Mouse (Mus musculus) megakaryocyte-erythroid progenitor cell, adult 5-6 weeks (primary cell): ENCODE data around the gene Pigv. TPM values are rescaled to one million over a fixed set of nuclear protein-coding genes. Genes with fewer than 3 reads are reported as not detected.

Source experiments
- ATAC-seq: replicated peaks from 2 replicates; pipeline ENCODE4 v1.8.0; 2016; ENCODE audit warnings: mild to moderate bottlenecking, inconsistent platforms; ENCODE audit not compliant: severe bottlenecking, poor library complexity, low FRiP score, low TSS enrichment
- total RNA-seq, 2 experiments: library from RNA; stranded (forward) in 1 of 2; stranded (reverse) in 1 of 2; fragments of 200-1000, 215-1000 nt in 1 of 2; fragments of >200 nt in 1 of 2; fragmentation: Nextera tagmentation in 1 of 2; gene quantifications; 2 replicates each; pipeline ENCODE4 v1.2.3; 2014 to 2017

Pigv gene
- total RNA-seq (2014; fragmentation: Nextera tagmentation), result 7.0 and 10.1 TPM in 2 replicates
- 2.3 and 12.4 TPM in 2 replicates for total RNA-seq (2017)

DNA sequence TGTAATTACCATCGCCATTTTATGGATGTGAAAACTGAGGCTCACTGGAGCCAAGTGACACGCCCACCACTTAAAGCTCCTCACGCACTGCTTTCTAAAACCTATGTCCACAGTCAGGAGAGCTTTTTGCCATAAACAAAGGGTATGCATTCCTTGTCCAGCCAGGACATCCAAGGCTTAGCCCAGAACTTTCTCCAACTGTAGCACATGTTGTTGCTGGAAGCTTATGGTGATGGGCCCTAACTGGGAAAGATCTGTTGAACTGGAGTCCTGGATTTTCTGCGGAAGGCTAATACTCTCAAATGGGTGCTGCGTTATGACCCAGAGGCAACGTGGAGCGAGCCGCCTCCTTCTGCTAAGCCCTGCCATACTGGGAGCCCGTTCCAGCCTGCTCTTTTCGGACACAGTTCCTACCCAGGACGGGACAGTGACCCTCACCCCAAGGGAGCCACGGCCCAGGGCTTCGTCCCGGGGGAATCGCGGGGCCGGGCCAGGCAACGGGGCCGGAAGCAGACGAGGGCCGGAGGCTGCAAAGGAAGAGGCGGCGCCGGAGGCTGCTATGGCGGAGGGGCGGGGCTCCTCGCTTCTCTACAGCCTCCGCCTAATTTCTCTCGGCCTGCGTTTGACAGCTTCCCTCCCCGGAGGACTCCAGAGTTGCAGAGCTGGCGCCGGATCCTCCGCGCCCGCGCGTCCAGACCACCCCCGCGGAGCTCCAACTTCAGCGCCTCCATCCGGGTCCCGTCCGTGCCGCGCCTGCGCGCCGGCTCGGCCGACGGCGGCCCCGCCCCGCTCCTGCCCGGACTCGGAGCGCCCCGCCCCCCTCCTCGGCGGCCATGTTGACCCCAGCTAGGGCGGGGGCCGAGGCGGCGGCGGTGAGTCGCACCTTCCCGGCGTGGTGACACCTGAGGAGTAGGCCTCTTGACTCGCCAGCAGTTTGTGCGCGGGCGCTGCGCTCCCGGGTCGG is at the start of gene Pigv:
Pigv (minus strand) TSS at position 767 of the 964 bp plus-strand sequence.
- peak; percentile 50 for ATAC-seq

DNA sequence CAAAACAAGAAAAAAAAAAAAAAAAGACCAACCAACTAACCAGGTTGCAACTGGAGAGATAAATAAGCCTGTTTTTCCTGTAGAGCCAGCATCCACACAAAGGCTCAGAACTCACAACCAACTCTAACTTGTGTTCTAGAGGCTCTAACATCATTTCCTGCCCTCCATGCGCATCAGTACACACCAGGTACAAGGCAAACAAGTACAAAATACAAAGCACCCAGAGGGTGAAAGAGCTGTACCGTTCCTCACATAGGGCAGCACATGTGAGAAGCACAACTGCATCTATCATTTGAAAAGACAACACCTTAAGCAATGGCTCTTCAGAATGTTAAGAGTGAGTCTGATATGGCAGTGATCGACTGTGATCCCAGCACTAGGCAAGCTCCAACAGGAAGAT is 47.3 kb upstream of the Pigv start:
- ATAC-seq, result no peak

DNA sequence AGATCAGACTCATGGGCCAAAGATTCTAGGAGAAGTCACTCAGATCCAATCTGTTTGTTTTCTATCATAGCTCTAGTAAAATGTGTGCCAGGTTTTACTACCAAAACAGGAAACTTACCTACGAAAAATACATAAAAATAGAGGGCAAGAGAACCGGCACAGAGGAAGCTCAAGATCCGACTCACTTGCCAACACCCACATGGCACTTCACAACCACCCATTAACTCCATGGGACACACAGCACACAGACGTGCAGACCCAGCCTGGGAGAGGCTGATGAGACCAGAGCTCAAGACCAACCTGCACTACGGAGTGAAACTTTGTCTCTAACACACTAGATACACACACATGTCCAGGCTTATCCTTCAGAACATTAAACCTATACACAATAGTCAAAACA is 40.3 kb upstream of the Pigv start:
- ATAC-seq, result no peak

DNA sequence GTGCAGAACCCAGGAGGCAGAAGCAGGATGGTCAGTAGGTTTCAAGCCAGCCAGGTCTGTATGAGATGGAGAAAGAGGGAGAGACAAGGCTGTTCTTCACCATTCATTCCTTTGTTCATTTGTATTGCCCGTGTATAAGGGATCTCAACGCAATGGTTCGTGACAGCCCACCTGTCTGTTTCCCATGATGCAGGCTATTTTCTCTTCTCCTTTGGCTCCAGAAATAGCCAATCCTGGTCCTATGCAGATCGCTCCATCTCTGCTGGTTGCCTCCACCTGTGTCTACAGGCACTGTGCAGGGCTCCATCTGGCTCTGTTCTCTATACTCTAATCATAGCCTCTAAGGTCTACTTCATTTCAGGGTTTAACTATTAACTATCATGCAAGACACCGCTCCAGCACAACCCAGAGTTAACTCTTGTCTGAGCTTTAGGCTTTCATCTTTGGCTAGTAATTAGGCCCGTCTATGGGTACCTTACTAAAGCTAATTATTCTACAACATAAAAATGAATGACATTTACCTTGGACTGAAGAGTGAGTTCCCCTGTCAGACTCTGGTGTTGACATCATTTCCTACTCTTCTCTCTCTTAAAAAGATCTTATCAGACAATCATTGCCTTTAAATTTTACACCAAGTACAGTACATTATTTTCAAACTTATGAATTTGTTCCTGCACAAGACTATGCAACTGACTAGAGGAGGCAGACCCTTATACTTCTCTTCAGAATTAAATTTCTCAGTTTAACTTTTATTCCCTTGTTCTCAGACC is 39.0 kb upstream of the Pigv start:
- no peak for ATAC-seq

DNA sequence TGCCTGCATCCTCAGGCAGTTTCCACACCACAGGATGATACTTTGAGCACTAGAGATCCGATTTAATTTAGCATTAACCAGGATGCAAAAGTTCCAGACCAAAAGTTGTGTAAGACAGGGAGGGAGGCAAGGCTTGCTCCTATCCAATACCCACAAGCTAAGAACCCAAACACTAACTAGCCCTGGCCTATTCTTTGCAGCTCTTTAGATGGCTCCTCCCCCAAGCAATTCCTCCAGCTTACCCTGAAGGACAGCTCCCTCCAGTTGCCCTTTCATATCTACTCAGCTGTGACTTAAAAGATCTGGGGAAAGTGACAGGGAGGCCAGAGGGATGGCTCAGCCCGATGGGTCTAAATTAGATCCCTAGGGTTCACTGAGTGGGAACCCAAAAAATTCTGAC is 36.9 kb upstream of the Pigv start:
- ATAC-seq, result no peak

DNA sequence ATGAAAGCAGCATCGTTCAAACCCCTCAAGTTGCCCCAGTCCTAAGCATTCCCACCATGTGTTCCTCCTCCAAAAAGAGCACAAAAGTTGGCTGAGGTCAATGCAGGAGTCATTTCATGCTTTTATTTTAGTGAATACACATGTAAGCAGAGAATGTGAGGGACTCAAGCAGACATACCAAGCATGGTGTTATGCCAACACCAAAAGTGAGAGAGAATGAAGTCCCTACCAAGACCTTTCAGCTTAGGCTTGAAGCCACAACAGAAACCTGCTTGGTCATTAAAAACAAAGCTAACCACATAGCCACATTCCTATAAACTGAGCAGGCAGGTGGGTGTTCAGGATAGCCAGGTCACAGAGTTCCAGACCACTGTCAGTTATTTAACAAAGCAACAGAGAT is 35.0 kb upstream of the Pigv start:
- ATAC-seq, result no peak

DNA sequence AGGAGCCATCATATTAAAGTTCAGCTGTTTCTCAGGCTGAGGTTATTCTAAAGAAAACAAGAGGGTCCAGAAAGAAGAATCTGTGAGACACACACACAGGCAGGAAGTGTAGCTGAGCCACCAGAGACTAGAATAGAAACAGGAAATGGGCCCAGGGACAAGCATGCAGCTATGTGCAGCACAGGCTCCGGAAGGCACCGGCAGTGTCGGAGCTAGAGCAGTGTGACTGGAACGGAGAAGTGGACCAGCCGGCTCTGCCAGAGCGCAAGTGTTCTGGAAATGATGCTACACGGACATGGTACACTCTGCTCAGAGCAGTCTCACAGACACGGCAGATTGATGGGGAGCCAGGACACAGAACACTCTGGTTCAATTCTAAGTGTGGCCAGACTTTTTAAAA is 34.5 kb upstream of the Pigv start:
- ATAC-seq, result no peak

DNA sequence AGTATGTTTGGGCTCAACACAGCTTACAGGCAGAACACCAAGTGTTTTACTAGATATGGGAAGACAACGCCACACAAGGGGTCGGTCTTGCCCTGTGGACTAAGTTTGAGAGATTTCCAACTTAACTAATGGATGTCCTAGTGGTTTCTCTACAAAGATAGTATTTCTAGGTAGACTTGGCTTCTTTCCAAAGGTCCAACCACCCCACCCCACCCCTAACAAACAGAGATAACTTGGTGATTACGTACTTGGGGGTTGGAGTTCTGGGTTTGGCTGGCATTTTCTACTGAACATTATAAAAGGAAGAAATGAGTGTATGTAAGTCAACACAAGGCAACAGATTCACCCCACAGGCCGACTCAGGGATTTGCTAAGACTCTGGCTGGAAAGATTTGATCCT is 32.6 kb upstream of the Pigv start:
- ATAC-seq, result peak; percentile 66

DNA sequence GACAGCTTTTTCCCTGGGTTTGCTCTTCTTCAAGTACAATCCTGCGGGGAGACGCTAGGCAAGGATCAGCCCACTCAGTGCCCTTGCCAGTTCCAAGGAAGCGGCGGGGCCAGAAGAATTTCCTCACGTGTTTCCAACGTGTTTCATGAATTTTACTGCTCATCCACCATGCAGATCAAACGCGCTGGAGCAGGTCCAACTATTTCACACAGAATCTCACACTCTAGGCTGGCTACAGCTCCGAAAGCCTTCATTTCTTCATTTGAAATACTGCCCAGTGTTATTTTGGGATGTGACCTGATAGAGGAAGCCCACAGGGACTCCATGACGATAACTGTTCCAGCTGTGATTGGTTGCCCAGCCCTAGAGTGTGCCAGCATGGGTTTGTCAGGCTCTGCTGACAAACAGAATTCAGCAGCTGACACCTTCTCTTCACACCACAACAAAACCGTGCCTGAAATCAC is 28.5 kb upstream of the Pigv start:
- ATAC-seq, result no peak

DNA sequence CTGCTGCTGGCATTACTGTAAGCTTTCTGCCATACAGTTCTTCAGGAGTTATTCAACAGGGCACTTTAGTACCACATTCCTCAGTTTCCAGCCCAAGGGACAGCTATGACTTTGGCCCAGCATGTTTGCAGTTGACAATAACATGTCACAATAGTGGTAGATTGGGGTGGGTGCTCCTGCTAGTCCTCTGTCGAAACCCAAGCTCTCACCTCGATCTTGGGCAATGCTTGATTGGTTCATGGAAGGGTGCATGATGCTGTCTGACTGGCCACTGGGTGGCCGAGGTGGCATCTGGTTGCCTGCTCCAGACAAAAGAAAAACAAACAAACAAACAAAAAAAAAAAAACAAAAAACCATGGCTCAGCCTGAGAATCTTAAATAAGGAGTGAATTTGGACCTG is 22.9 kb upstream of the Pigv start:
- no peak for ATAC-seq

DNA sequence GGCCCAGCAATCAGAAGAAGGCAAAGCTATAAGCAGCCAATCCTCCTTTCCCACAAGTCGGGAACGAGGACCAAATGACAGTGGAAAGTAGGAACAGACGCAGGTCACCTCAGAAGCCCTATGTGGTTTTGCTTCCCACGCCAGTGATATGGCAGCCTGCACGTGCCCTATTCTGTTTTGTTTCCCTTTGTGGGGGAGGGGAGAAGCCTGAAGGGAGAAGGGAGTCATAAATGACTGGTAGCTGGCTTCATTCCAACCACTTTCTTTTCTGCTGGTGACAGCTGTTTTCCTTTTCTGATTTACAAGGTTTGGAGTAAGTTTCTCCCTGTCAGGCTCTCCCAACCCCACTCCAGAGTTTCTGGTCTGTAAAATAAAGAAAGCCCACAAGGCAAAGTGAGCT is 17.8 kb upstream of the Pigv start:
- ATAC-seq, result no peak

DNA sequence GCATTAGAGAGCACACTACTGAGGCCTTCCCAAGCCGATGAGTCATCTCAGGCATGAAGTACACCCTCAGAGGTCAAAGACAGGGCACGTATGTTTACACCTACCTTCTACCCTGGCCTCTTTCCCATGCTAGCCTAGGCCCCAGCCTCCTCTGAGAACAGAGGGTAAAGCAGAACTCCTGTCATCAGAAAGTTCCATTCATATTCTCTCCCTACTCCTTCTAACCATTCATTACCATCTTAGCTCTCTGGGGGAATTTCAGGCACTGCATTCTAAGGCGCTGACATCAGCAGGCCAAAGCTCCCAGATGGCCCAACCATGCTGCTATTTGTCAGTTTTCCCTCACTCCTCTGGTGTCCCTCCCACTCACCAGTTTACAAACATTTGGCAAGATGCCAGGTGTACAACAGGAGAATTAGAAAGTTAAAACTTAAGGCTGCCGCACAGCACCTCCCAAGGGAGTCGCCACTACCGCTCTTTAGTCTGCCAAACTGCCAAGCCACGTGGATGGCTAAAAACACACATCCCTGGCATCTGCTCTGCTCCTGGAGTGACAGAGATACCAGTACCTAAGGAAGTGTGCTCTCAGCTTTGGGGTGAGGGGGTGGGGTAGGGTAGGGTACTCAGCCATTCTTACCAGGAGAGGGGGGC is 16.1 kb upstream of the Pigv start:
- ATAC-seq, result no peak

DNA sequence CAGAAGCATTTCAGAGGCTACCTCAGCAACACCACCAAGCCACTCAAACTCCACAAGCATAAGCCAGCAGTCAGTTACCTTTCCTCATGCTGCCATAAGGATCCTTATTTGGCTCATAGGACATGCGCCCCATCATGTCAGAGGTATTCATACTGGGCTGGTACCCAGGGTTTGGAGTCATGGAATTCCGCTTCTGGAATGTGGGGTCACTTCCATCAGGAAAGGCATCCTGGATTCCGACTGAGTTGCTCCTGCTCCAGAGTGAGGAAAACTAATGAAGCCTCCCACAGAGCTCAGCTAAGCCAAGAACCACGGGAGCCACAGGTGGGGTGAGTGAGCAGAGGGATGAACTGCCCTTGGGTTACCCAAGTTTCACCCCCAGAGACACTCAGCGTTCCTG is 14.7 kb upstream of the Pigv start:
- ATAC-seq, result no peak

DNA sequence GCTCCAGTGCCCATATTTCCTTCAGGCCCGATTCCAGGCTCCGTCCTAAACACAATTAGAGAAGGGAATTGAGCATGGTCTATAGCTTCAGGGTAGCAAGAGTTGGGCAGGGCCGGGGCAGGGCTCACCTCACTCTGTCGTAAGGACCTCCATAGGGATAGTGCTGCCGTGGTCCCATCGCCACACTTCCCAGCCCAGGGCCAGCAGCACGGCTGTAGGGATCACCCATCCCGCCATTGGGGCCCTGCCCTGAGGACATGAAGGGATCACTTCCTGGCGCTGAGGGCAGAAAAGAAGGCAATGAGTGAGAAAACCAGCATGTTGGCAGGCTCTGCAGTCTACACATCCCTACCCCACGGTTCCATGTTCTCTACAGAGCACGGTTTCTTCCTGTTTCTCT is 14.1 kb upstream of the Pigv start:
- ATAC-seq, result no peak

DNA sequence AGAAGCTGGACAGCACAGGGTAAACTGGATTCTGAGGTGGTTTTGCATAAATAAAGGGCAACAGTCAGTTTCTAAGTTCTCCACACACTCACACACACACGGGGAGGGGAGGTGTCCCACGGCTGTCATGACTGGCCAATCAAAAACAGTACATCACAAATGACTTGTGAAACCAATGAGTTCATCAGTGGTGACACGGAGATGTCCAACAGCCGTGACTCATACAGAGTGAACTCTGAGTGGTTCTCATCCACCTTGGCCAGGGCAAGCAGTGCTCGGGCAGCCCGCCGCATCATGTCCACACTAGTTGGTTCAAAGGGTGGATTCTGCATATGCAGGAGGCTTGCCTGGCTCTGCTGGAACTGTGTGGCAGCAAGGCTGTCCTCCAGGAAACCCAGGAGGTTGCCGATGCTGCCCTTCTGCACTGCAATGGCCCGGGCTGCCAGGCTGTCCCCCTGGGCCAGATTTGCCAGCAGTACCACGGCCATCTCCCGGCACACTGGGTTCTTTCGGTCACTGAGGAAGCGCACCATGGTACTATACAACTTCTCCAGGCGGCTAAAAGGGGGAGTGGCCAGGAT is 7.8 kb upstream of the Pigv start:
- no peak for ATAC-seq

DNA sequence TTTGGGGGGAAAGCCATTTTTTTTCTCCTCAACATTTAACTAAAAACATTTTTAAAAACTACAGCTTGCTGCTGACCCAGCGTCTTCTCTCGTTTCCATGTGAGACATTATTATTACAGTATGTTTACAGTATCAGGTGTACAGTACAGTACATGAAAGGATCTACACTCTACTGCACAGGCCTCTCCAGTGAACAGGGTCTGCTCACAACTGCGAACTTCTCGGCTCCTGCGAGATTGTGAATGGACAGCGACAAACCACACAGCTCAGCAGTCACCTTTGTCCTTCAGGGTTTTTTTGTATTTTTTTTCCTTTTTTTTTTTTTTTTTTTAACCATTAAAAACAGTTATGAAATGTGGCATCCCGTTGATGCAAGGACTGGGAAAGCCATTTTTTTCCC is 7.2 kb upstream of the Pigv start:
- no peak for ATAC-seq

DNA sequence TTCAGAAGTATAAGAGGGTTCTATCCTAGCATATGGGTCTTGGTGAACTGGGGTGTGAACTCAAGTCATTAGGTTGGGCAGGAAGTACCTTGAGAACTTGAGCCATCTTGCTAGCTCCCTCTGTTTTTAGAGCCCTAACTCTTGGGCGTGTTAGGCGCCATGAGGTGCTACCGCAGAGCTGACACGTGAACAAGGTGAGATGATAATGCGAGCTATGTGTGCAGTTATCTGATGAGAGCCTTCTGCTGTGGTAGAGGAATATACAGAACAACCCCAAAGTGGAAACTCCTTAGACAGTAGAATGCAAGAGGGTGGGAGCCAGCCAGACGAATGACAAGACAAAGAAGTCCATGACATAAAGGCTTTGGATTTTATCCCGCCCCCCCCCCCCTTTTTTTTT is 4.8 kb upstream of the Pigv start:
- no peak for ATAC-seq

DNA sequence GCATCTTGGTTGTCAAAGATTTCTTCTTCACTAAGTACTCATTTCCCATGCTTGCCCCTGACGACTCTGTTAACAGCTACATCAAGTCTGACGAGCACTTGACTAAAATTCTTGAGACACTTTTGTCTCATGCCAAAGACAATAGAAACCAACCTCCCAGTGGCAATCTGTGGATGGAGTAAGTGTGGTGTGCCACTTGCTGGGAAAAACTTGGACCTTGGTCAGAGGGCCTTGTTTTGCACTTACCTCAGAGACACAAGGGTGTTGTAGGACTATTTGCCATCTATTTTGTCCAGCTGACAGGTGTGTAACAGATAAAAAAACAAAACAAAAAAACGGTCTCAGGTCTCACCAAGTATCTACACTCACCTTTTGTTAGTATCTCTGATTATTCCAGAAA is 3.7 kb upstream of the Pigv start:
- ATAC-seq, result no peak

DNA sequence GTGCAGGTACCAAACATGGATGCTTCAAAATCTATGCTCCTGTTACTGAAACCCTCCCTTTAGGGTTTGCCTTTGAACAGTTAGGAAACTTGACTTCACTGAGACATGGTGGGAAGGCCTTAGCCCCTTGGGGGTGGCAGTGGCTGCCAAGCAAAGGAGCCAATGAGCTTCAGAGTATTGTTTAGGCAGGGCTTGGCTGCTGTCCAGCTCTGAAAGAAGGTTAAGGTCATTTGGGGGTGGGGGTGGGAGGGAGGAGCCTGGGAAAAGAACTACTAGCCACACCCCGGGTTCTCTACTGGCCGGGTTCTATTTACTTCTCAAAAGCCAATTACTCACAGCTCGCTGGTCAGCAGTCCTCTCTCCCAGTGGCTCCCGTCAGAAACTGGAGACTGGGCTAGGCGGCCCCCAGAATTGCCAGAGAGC is 3.2 kb upstream of the Pigv start:
- ATAC-seq, result no peak

DNA sequence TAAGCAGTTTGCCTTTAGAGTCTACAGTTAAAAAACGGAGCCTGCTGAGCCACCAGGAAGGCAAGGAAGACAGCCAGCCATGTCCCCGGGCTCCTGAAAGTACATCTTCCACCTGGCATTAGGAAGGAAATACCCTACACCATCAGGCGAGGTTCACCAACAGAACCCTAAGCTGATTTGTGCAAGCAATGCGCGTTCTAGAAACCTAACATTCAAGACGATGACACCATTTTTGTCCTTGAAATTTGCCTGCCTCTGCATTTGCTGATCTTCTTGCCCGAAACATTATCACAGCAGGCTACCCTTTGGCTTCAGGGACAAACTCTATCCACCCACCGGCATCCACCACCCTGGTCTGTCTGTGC is 1.9 kb upstream of the Pigv start:
- no peak for ATAC-seq
